Mouse (Mus musculus): Measurements from ENCODE around the gene Raly. TPM values are rescaled to one million over a fixed set of nuclear protein-coding genes. Genes with fewer than 3 reads are reported as not detected.

Raly gene
- polyA plus RNA-seq, 1 experiment from 2014 or later = 20.5 TPM

GRCm38 (mm10) chr2:154807689-154808088, 16.8 kb downstream of the Raly start:
- no peak overlapping the region for H3K27ac ChIP-seq (ENCODE audit: low read depth, low read length)
- TF ChIP-seq CTCF (IDR thresholded peaks at IDR 0.05; ENCODE audit: low read depth) = no peak
- H3K4me2 ChIP-seq (replicated peaks; ENCODE audit: low read depth) = no peak overlapping the region
- H3K4me1 ChIP-seq (replicated peaks; ENCODE audit: control insufficient read depth, insufficient read depth, low read length) = no peaks in the 10 kb centered on the region; the same call in 1 of the 2 replicates
- no peak overlapping the region for H3K9ac ChIP-seq (ENCODE audit: low read depth, low read length)
- H3K4me3 ChIP-seq (ENCODE audit: low read depth, low read length) = no peak overlapping the region
- H3K9me3 ChIP-seq (ENCODE audit: control insufficient read depth) = no peaks in the 10 kb centered on the region
- H3K27me3 ChIP-seq (replicated peaks; ENCODE audit: control insufficient read depth, insufficient read depth, low read length) = no peaks in the 10 kb centered on the region
- WGBS = 42% methylated on average over 1 of the region's 1 CpGs
- ATAC-seq = no peak
- H3K36me3 ChIP-seq (ENCODE audit: control insufficient read depth, insufficient read depth) = no peaks in the 10 kb centered on the region

- Histone ChIP-seq H3K4me3 (ENCODE audit: low read depth, low read length) (no peak overlapping the region), H3K9ac (ENCODE audit: low read depth, low read length) (no peak overlapping the region), H3K36me3 (ENCODE audit: control insufficient read depth, insufficient read depth) (no peaks in the 10 kb centered on the region), H3K4me1 (replicated peaks; ENCODE audit: control insufficient read depth, insufficient read depth, low read length) (no peaks in the 10 kb centered on the region; the same call in 1 of the 2 replicates), H3K27me3 (replicated peaks; ENCODE audit: control insufficient read depth, insufficient read depth, low read length) (no peaks in the 10 kb centered on the region), H3K27ac (ENCODE audit: low read depth, low read length) (peak overlapping the region; percentile 37; the same call in 1 of the 2 replicates), H3K9me3 (ENCODE audit: control insufficient read depth) (no peaks in the 10 kb centered on the region), H3K4me2 (replicated peaks; ENCODE audit: low read depth) (no peak overlapping the region)
- TF ChIP-seq CTCF (IDR thresholded peaks at IDR 0.05; ENCODE audit: low read depth) = peak; percentile 59
- peak; percentile 65; the same call in 1 of the 2 replicates for ATAC-seq
- 41% methylated on average over 1 of the region's 1 CpGs for WGBS
These were observed 18.3 kb downstream of the Raly start for GRCm38 (mm10) chr2:154809107-154809762.

GRCm38 (mm10) chr2:154810821-154811220, 19.9 kb downstream of the Raly start:
- no peak for ATAC-seq
- H3K4me1 ChIP-seq (replicated peaks; ENCODE audit: control insufficient read depth, insufficient read depth, low read length) = no peaks in the 10 kb centered on the region; the same call in 1 of the 2 replicates
- WGBS = 63% methylated on average over 1 of the region's 1 CpGs
- no peak overlapping the region for H3K4me2 ChIP-seq (replicated peaks; ENCODE audit: low read depth)
- H3K4me3 ChIP-seq (ENCODE audit: low read depth, low read length) = no peak overlapping the region
- TF ChIP-seq CTCF (IDR thresholded peaks at IDR 0.05; ENCODE audit: low read depth) = no peak
- no peaks in the 10 kb centered on the region for H3K36me3 ChIP-seq (ENCODE audit: control insufficient read depth, insufficient read depth)
- no peak overlapping the region for H3K9ac ChIP-seq (ENCODE audit: low read depth, low read length)
- no peak overlapping the region for H3K27ac ChIP-seq (ENCODE audit: low read depth, low read length)
- no peaks in the 10 kb centered on the region for H3K27me3 ChIP-seq (replicated peaks; ENCODE audit: control insufficient read depth, insufficient read depth, low read length)
- no peaks in the 10 kb centered on the region for H3K9me3 ChIP-seq (ENCODE audit: control insufficient read depth)

GRCm38 (mm10) chr2:154813426-154813825, 22.5 kb downstream of the Raly start:
- no peak for ATAC-seq
- Histone ChIP-seq H3K4me3 (ENCODE audit: low read depth, low read length) (no peak overlapping the region), H3K36me3 (ENCODE audit: control insufficient read depth, insufficient read depth) (no peaks in the 10 kb centered on the region), H3K9ac (ENCODE audit: low read depth, low read length) (no peak overlapping the region), H3K27ac (ENCODE audit: low read depth, low read length) (no peak overlapping the region), H3K9me3 (ENCODE audit: control insufficient read depth) (no peaks in the 10 kb centered on the region), H3K27me3 (replicated peaks; ENCODE audit: control insufficient read depth, insufficient read depth, low read length) (no peaks in the 10 kb centered on the region), H3K4me2 (replicated peaks; ENCODE audit: low read depth) (no peak overlapping the region), H3K4me1 (replicated peaks; ENCODE audit: control insufficient read depth, insufficient read depth, low read length) (peaks cover 3% of the 10 kb centered on the region; the same call in 1 of the 2 replicates)
- 69% methylated on average over 2 of the region's 2 CpGs for WGBS
- TF ChIP-seq CTCF (IDR thresholded peaks at IDR 0.05; ENCODE audit: low read depth) = no peak

- Histone ChIP-seq H3K9me3 (ENCODE audit: control insufficient read depth) (no peaks in the 10 kb centered on the region), H3K9ac (ENCODE audit: low read depth, low read length) (no peak overlapping the region), H3K27me3 (replicated peaks; ENCODE audit: control insufficient read depth, insufficient read depth, low read length) (no peaks in the 10 kb centered on the region), H3K4me1 (replicated peaks; ENCODE audit: control insufficient read depth, insufficient read depth, low read length) (peaks cover 8% of the 10 kb centered on the region; the same call in 1 of the 2 replicates), H3K36me3 (ENCODE audit: control insufficient read depth, insufficient read depth) (no peaks in the 10 kb centered on the region), H3K4me2 (replicated peaks; ENCODE audit: low read depth) (no peak overlapping the region), H3K27ac (ENCODE audit: low read depth, low read length) (no peak overlapping the region), H3K4me3 (ENCODE audit: low read depth, low read length) (no peak overlapping the region)
- 49% methylated on average over 3 of the region's 3 CpGs for WGBS
- TF ChIP-seq CTCF (IDR thresholded peaks at IDR 0.05; ENCODE audit: low read depth) = no peak
- no peak for ATAC-seq
These were observed 26.2 kb downstream of the Raly start for GRCm38 (mm10) chr2:154817089-154817488.

- H3K4me3 ChIP-seq (ENCODE audit: low read depth, low read length) = no peak overlapping the region
- WGBS = 26% methylated on average over 1 of the region's 1 CpGs
- H3K9me3 ChIP-seq (ENCODE audit: control insufficient read depth) = no peaks in the 10 kb centered on the region
- TF ChIP-seq CTCF (IDR thresholded peaks at IDR 0.05; ENCODE audit: low read depth) = peak; percentile 73
- no peaks in the 10 kb centered on the region for H3K36me3 ChIP-seq (ENCODE audit: control insufficient read depth, insufficient read depth)
- ATAC-seq = no peak
- H3K4me1 ChIP-seq (replicated peaks; ENCODE audit: control insufficient read depth, insufficient read depth, low read length) = peaks cover 8% of the 10 kb centered on the region; the same call in 1 of the 2 replicates
- H3K27ac ChIP-seq (ENCODE audit: low read depth, low read length) = no peak overlapping the region
- H3K27me3 ChIP-seq (replicated peaks; ENCODE audit: control insufficient read depth, insufficient read depth, low read length) = no peaks in the 10 kb centered on the region
- no peak overlapping the region for H3K4me2 ChIP-seq (replicated peaks; ENCODE audit: low read depth)
- H3K9ac ChIP-seq (ENCODE audit: low read depth, low read length) = no peak overlapping the region
These were observed 26.9 kb downstream of the Raly start for GRCm38 (mm10) chr2:154817788-154818187.
